Mouse (Mus musculus): ENCODE data around the gene Anxa11. TPM values are rescaled to one million over a fixed set of nuclear protein-coding genes. Genes with fewer than 3 reads are reported as not detected.

Anxa11 gene
- polyA plus RNA-seq, 1 experiment from 2014 or later = 65.8 TPM

DNA sequence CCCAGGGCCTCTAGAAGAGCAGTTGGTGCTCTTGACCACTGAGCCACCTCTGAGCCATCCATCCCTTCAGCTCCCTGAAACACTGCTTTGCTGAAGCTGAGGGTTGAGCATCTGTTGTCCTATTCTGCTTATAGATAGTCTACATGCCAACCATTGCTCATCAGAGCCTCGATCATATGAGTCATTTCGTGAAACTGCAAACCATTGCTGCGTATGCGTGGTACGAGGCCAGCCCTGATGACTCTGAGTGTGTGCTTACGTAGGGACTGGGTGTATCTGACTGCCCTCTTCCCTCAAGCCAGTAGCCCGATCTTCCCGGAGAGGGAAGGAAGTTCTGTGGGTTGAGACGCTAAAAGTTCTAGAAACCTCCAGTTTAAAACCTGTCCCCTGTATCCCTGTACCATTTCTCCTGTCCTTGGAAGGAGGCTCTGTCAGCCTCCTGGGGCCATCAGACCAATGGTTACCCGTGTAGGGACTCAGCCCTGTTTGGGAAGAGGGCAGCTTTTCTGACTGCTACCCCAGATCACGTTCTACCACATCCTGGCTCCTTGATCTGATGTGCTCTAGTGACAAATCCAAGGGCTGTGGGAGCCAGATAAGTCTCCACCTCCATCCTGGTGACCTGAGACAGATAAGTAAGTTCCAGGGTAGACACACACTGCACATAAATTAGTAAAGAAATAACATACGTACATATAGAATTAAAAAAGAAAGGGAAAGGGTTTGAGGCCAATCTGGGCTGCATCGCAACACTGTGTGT, 20.0 kb downstream of the Anxa11 start:
- Histone ChIP-seq H3K4me2 (replicated peaks; ENCODE audit: low read depth, low read length) (no peak overlapping the region), H3K4me1 (ENCODE audit: insufficient read depth, low read length) (peaks cover 13% of the 10 kb centered on the region), H3K9me3 (ENCODE audit: low read length) (no peaks in the 10 kb centered on the region), H3K36me3 (ENCODE audit: insufficient read depth, low read length) (no peaks in the 10 kb centered on the region), H3K4me3 (ENCODE audit: low read length) (no peak overlapping the region), H3K27me3 (ENCODE audit: insufficient read depth, low read length) (no peaks in the 10 kb centered on the region), H3K9ac (replicated peaks; ENCODE audit: low read length) (no peak overlapping the region), H3K27ac (ENCODE audit: low read length) (no peak overlapping the region)
- no peak for ATAC-seq (ENCODE audit: low FRiP score, low TSS enrichment)
- WGBS = 91% methylated on average over 13 of the region's 13 CpGs

DNA sequence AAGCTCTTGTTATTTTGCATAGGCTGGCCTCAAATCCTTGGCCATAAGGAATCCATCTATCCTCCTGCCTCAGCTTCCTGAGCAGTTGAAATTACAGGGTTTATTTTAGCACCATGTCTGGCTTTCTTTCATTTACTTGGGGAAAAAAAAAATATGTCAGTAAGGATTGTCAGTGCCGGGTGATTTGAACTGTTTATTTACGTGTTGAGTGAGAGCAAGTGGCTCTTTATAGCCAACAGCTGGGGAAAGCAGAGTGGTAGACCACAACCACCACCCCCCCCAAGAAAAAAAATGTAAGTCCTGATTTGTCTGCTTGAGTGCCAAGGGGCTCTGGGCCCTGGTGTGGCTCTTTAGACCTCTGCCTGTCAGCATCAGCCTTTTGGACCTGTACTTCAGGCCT, 21.8 kb downstream of the Anxa11 start:
- no peaks in the 10 kb centered on the region for H3K36me3 ChIP-seq (ENCODE audit: insufficient read depth, low read length)
- H3K4me2 ChIP-seq (replicated peaks; ENCODE audit: low read depth, low read length) = no peak overlapping the region
- 64% methylated on average over 2 of the region's 2 CpGs for WGBS
- no peak overlapping the region for H3K27ac ChIP-seq (ENCODE audit: low read length)
- no peaks in the 10 kb centered on the region for H3K27me3 ChIP-seq (ENCODE audit: insufficient read depth, low read length)
- H3K9me3 ChIP-seq (ENCODE audit: low read length) = no peaks in the 10 kb centered on the region
- H3K9ac ChIP-seq (replicated peaks; ENCODE audit: low read length) = no peak overlapping the region
- peaks cover 9% of the 10 kb centered on the region; the same call in 1 of the 2 replicates for H3K4me1 ChIP-seq (ENCODE audit: insufficient read depth, low read length)
- H3K4me3 ChIP-seq (ENCODE audit: low read length) = no peak overlapping the region
- ATAC-seq (ENCODE audit: low FRiP score, low TSS enrichment) = no peak

DNA sequence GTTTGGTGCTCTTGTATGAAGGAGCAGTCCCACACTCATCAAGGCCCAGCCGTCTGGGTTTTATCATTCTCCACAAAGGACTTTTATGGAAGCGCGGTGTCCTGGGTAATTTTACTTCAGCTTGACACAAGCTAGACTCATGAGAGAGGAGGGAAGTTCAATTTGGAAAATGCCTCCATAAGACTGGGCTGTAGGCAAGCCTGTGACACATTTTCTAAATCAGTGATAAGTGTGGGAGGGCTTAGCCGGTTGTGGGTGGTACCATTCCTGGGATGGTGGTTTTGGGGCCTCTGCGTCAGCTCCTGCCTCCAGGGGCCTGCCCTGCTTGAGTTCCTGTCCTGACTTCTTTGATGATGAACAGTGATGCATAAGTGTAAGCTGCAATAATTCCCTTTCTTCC, 23.3 kb downstream of the Anxa11 start:
- ATAC-seq (ENCODE audit: low FRiP score, low TSS enrichment) = no peak
- WGBS = 77% methylated on average over 5 of the region's 5 CpGs
- Histone ChIP-seq H3K9me3 (ENCODE audit: low read length) (no peaks in the 10 kb centered on the region), H3K36me3 (ENCODE audit: insufficient read depth, low read length) (no peaks in the 10 kb centered on the region), H3K27me3 (ENCODE audit: insufficient read depth, low read length) (no peaks in the 10 kb centered on the region), H3K4me3 (ENCODE audit: low read length) (no peak overlapping the region), H3K27ac (ENCODE audit: low read length) (no peak overlapping the region), H3K4me2 (replicated peaks; ENCODE audit: low read depth, low read length) (no peak overlapping the region), H3K9ac (replicated peaks; ENCODE audit: low read length) (no peak overlapping the region), H3K4me1 (ENCODE audit: insufficient read depth, low read length) (peaks cover 17% of the 10 kb centered on the region; the same call in 1 of the 2 replicates)

DNA sequence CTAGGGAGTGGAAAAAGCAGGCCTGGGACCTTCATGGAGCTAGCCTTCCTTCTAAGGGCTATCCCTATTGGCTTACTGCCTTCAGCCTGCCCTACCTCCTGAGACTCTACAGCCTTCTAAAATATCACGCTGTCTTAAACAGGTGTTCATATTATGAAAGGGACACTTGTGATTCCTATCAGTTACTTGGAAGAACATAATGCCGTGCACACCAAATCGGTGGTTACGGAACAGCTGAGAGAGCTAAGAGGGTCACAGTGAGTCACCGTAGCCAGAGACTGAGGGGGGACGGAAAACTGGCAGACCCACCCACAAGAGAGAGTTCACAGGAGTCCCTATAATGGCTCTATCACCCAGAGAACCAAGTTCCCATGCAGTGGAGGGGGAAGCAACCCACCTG, 24.4 kb downstream of the Anxa11 start:
- no peak for ATAC-seq (ENCODE audit: low FRiP score, low TSS enrichment)
- Histone ChIP-seq H3K27me3 (ENCODE audit: insufficient read depth, low read length) (no peaks in the 10 kb centered on the region), H3K9me3 (ENCODE audit: low read length) (no peaks in the 10 kb centered on the region), H3K4me1 (ENCODE audit: insufficient read depth, low read length) (peaks cover 17% of the 10 kb centered on the region; the same call in 1 of the 2 replicates), H3K9ac (replicated peaks; ENCODE audit: low read length) (no peak overlapping the region), H3K4me3 (ENCODE audit: low read length) (no peak overlapping the region), H3K4me2 (replicated peaks; ENCODE audit: low read depth, low read length) (no peak overlapping the region), H3K27ac (ENCODE audit: low read length) (no peak overlapping the region), H3K36me3 (ENCODE audit: insufficient read depth, low read length) (no peaks in the 10 kb centered on the region; the same call in 1 of the 2 replicates)
- 73% methylated on average over 6 of the region's 6 CpGs for WGBS

DNA sequence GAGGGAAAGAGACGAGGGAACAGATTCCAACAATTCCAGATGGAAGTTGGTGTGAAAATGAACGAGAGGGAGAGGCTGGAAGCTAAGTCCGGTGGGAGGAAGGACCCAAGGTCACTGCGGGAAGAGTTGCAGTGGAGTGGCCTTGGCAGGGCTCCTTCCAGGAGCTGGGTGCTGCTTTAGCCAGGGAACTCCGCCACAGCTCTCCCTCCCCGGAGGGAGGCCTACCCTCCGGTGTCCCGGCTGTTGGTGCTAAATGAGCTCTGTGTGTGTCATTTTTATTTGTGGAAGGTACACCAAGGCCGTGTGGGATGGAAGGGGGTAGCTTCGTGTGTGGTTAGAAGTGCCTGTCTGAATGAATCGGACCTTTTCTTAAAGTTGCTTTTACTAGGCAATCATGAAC, 24.9 kb downstream of the Anxa11 start:
- no peaks in the 10 kb centered on the region for H3K27me3 ChIP-seq (ENCODE audit: insufficient read depth, low read length)
- H3K9ac ChIP-seq (replicated peaks; ENCODE audit: low read length) = no peak overlapping the region
- H3K9me3 ChIP-seq (ENCODE audit: low read length) = no peaks in the 10 kb centered on the region
- no peak for ATAC-seq (ENCODE audit: low FRiP score, low TSS enrichment)
- H3K4me3 ChIP-seq (ENCODE audit: low read length) = no peak overlapping the region
- peaks cover 17% of the 10 kb centered on the region; the same call in 1 of the 2 replicates for H3K4me1 ChIP-seq (ENCODE audit: insufficient read depth, low read length)
- H3K36me3 ChIP-seq (ENCODE audit: insufficient read depth, low read length) = no peaks in the 10 kb centered on the region; the same call in 1 of the 2 replicates
- no peak overlapping the region for H3K4me2 ChIP-seq (replicated peaks; ENCODE audit: low read depth, low read length)
- 49% methylated on average over 11 of the region's 11 CpGs for WGBS
- H3K27ac ChIP-seq (ENCODE audit: low read length) = no peak overlapping the region

DNA sequence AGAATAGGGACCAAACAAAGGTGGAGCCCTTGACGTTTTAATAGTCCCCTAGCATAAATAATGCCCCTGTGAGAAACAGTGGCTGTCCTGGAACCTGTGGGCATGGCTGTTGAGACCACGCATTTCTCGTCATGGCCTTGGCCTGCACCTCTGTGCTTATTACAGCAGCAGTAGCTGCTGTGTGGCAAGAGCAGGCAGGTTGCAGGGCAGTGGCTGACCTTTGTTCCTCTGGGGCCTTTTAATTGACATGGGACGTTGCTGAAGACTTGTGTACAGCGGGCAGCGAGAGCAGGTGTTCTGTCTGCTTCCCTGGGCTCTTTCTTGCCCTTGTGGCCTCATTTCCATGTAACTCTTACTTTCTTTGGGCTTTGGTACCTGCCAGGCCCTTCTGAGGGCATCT, 25.9 kb downstream of the Anxa11 start:
- Histone ChIP-seq H3K4me3 (ENCODE audit: low read length) (no peak overlapping the region), H3K36me3 (ENCODE audit: insufficient read depth, low read length) (no peaks in the 10 kb centered on the region; the same call in 1 of the 2 replicates), H3K9me3 (ENCODE audit: low read length) (no peaks in the 10 kb centered on the region), H3K9ac (replicated peaks; ENCODE audit: low read length) (no peak overlapping the region), H3K27me3 (ENCODE audit: insufficient read depth, low read length) (no peaks in the 10 kb centered on the region), H3K4me2 (replicated peaks; ENCODE audit: low read depth, low read length) (no peak overlapping the region), H3K4me1 (ENCODE audit: insufficient read depth, low read length) (peaks cover 17% of the 10 kb centered on the region; the same call in 1 of the 2 replicates), H3K27ac (ENCODE audit: low read length) (no peak overlapping the region)
- 50% methylated on average over 6 of the region's 6 CpGs for WGBS
- no peak for ATAC-seq (ENCODE audit: low FRiP score, low TSS enrichment)

DNA sequence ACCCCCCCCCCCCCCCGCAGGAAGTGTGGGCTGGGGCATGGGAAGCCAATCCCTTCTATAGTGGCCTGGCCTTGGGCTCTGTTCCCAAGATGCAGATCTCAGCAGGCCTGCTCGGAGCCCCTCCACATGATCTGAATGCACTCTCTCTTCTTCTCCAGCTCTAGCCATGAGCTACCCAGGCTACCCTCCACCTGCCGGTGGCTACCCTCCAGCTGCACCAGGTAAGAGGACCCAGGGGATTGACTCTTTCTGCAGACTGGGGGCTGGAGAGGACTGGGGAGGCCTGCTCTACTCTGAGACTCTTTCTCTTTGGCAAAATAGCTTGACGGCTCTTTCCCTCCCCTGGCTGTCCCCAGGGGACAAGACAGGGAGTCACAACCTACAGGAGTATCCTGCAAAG, 26.8 kb downstream of the Anxa11 start:
- Histone ChIP-seq H3K9ac (replicated peaks; ENCODE audit: low read length) (no peak overlapping the region), H3K27ac (ENCODE audit: low read length) (no peak overlapping the region), H3K4me1 (ENCODE audit: insufficient read depth, low read length) (peaks cover 17% of the 10 kb centered on the region; the same call in 1 of the 2 replicates), H3K4me3 (ENCODE audit: low read length) (no peak overlapping the region), H3K36me3 (ENCODE audit: insufficient read depth, low read length) (no peaks in the 10 kb centered on the region; the same call in 1 of the 2 replicates), H3K9me3 (ENCODE audit: low read length) (no peaks in the 10 kb centered on the region), H3K4me2 (replicated peaks; ENCODE audit: low read depth, low read length) (no peak overlapping the region), H3K27me3 (ENCODE audit: insufficient read depth, low read length) (no peaks in the 10 kb centered on the region)
- WGBS = 80% methylated on average over 3 of the region's 4 CpGs
- ATAC-seq (ENCODE audit: low FRiP score, low TSS enrichment) = no peak

DNA sequence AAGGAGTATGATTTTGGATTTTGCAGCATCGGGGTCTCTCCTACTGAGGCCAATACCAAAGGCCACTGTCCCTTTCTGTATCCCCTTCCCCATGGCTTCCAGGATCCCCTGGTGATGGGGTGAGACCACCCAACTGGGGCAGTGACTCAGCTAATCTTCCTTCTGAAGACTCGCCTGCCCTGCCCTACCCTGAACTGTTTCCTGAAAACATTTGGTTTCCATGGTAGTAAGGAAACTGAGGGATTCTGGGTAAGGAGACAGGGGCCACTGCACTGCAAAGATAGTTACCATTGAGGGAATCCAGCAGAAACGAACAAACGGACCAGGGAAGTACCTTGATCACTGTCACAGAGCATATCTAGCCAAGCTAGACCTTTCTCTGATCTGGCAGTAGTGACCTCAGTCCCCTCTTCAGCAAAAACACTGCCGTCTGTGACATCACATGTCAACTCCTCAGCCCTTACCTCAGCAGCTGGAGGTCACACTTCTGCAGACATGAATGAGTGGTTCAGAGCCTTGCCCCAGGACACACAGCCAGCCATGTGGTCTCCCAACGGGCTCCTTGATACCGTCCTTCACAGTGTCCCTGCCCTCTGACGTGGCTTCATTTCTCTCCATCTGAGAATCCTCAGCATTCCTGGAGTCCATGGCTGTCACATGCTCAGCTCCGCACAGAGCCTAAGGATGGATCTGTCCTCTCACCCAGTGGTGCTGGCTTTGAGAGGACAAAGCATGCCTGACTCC, 27.4 kb downstream of the Anxa11 start:
- no peak for ATAC-seq (ENCODE audit: low FRiP score, low TSS enrichment)
- Histone ChIP-seq H3K4me3 (ENCODE audit: low read length) (no peak overlapping the region), H3K9me3 (ENCODE audit: low read length) (no peaks in the 10 kb centered on the region), H3K9ac (replicated peaks; ENCODE audit: low read length) (no peak overlapping the region), H3K27me3 (ENCODE audit: insufficient read depth, low read length) (no peaks in the 10 kb centered on the region), H3K4me2 (replicated peaks; ENCODE audit: low read depth, low read length) (no peak overlapping the region), H3K4me1 (ENCODE audit: insufficient read depth, low read length) (peaks cover 17% of the 10 kb centered on the region; the same call in 1 of the 2 replicates), H3K36me3 (ENCODE audit: insufficient read depth, low read length) (no peaks in the 10 kb centered on the region; the same call in 1 of the 2 replicates), H3K27ac (ENCODE audit: low read length) (no peak overlapping the region)
- 62% methylated on average over 9 of the region's 9 CpGs for WGBS

DNA sequence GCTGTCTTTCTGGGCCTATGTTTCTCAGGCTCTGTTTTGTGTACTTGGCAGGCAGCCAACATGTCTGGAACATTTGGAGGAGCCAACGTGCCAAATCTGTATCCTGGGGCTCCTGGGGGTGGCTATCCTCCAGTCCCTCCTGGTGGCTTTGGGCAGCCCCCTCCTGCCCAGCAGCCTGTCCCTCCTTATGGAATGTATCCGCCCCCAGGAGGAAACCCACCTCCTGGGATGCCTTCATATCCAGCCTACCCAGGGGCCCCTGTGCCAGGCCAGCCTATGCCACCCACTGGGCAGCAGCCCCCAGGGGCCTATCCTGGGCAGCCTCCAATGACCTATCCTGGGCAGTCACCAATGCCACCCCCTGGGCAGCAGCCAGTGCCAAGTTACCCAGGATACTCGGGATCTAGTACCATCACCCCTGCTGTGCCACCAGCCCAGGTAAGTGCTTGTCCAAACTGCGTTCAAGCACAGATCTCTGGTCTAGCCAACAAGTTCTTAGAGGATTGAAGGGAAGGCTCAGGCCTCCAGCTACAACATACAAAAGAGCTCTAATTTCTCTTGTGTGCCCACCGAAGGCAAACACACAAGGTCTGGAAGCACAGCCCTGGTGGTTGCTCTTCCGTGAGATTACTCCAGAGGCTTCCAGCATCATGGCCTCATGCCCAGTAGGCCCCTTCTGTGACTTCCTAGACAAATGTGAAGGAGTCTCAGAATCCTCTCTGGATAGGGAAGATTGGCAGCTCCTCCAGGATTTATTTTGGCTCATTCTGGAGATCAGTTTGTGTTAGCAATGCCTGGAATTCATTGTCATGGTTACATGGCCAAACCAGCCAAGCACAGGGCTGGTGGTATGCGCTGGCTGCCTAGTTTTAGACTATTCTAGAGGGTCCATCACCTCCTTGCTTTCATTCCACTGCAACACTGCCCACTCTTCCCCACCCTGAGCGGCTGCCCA, 30.8 kb downstream of the Anxa11 start:
- no peaks in the 10 kb centered on the region for H3K9me3 ChIP-seq (ENCODE audit: low read length)
- ATAC-seq (ENCODE audit: low FRiP score, low TSS enrichment) = 0 out of 2 replicates have a peak, but pooled peaks have one; percentile 37
- H3K4me2 ChIP-seq (replicated peaks; ENCODE audit: low read depth, low read length) = no peak overlapping the region
- no peaks in the 10 kb centered on the region; the same call in 1 of the 2 replicates for H3K36me3 ChIP-seq (ENCODE audit: insufficient read depth, low read length)
- no peaks in the 10 kb centered on the region for H3K27me3 ChIP-seq (ENCODE audit: insufficient read depth, low read length)
- WGBS = 80% methylated on average over 8 of the region's 8 CpGs
- no peak overlapping the region for H3K4me3 ChIP-seq (ENCODE audit: low read length)
- peaks cover 9% of the 10 kb centered on the region; the same call in 1 of the 2 replicates for H3K4me1 ChIP-seq (ENCODE audit: insufficient read depth, low read length)
- H3K27ac ChIP-seq (ENCODE audit: low read length) = no peak overlapping the region
- no peak overlapping the region for H3K9ac ChIP-seq (replicated peaks; ENCODE audit: low read length)
